Mouse (Mus musculus) stomach, postnatal 0 days (tissue): ENCODE measurements around the gene Ampd3.

Experiments
- CTCF ChIP-seq: IDR thresholded peaks from 2 replicates; pipeline ENCODE4 v1.5.1; 2016; ENCODE audit warnings: antibody characterized with exemption, low read depth, mild to moderate bottlenecking, moderate library complexity
- EP300 ChIP-seq: optimal IDR thresholded peaks from 2 replicates; pipeline ENCODE3; 2016; ENCODE audit warnings: antibody characterized with exemption

DNA sequence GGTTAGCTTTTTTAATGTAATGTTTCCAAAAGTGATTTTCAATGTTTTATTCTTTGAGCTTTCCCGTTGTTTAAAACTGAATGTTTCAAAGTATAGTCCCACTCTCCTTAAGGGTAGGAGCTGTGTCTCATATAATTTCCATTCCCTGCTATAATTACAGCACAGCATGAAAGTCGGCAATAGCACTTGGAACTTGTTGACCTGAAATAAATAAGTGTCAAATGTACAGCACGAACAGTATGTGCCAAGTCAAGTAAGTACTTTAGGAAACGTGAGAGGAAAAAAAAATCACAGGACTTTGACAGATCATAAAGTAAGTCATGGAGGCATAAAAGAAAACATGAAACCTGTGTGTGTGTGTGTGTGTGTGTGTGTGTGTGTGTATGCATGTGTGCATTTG, 54.0 kb downstream of the Ampd3 start:
- TF ChIP-seq CTCF (no peak), EP300 (no peak)
